Mouse (Mus musculus) CD8-positive naive resting alpha-beta T cell, adult 57 days (primary cell): Measurements from ENCODE around the gene Surf1. TPM values are rescaled to one million over a fixed set of nuclear protein-coding genes. Genes with fewer than 3 reads are reported as not detected.

Experiments
- total RNA-seq: library from RNA; stranded (reverse); gene quantifications from one replicate; pipeline ENCODE4 v1.2.4, GENCODE M21; 2023

Gene Surf1
- total RNA-seq: 52.4 TPM

GRCm38 (mm10) chr2:26915927-26916728 is at the start of gene Surf1, which contains the start of gene Surf2:
Gene Surf1 (minus strand): TSS chr2:26916530.
Gene Surf2 (plus strand): TSS chr2:26916367.

GRCm38 (mm10) chr2:26963923-26964723 is 47.8 kb upstream of the Surf1 start, which contains the start of gene Rexo4:
Gene Rexo4 (minus strand): TSS chr2:26964386.

GRCm38 (mm10) chr2:26933304-26934055 is 17.1 kb upstream of the Surf1 start, which contains the start of the genes Surf4 and Stkld1:
Gene Surf4 (minus strand): TSS chr2:26933928.
Gene Stkld1 (plus strand): TSS chr2:26934047.

GRCm38 (mm10) chr2:26910124-26910993 is 6.0 kb downstream of the Surf1 start, which contains the start of the genes Med22 and Rpl7a:
Gene Med22 (minus strand): TSS chr2:26910677.
Gene Rpl7a (plus strand): TSS chr2:26910764.

DNA sequence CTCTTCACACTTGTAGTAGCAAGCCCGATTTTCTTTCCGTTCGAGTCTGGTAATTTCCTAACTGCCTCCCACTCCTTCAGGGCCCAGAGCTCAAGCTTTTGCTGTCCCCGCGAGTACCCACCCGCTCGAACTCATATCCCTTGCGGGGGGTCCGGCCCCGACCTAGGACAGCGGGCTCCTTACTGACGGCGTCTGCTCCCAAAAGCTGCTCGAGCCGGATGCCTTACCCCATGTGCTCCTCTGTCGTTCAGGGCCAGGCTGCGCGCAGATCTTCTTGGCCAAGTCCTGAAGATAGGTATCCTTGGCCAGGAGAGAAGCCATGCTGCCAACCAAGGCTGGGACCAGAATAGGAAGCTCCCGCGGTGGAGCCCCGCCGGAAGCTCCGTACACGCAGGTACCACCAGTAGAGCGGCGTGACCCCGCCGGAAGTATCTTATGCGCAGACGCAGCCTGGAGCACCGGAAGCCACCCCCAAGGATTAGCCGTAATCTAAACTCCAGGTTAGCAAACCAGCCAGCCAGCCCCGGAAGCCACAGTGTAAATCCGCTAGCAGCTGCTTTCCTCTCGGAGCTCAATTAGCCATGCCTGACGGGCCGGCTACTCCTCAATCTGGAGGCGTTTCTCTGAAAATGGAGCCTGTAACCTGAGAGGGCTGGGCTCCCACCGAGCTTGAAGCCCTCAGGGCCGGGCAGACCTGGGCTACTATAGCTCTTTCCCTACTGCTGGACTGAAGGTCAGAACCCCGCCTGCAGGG is 13.7 kb downstream of the Surf1 start, which contains the start of gene Surf6:
Gene Surf6 (minus strand): TSS at position 413 of the 754 bp plus-strand sequence.

DNA sequence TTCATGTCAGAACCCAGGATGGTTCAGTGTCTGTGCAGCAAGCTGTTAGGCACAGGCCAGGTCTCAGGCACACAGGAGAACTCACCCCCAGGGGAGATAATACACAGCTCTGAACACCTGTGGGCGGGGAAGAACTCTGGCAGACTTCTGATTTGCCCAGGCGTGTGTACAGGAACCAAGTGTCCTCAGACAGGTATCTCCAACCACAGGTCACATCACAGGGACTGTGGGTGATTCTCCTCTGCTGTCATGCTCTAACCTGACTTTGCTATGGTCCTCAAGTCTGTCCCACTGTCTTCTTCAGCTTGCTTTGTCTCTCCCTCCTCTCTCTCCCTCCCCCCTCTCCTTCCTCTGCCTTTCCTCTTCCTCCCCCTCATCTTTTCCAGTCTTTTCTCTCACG is 51.5 kb downstream of the Surf1 start, which contains the start of gene Abo:
Gene Abo (minus strand): TSS at position 101 of the 400 bp plus-strand sequence.

Other genes with a start within 250 kb of the Surf1 start
- gene Lcn4, start 245.2 kb downstream of the Surf1 start, total RNA-seq: 38.4 TPM
- gene Abo, start 51.6 kb downstream of the Surf1 start, total RNA-seq: not detected
- gene Surf6, start 13.7 kb downstream of the Surf1 start, total RNA-seq: 56.4 TPM
- gene Med22, start 5.9 kb downstream of the Surf1 start, total RNA-seq: 16.5 TPM
- gene Rpl7a, start 5.8 kb downstream of the Surf1 start, total RNA-seq: 977 TPM
- gene Surf2, start 163 bp downstream of the Surf1 start, total RNA-seq: 55.3 TPM
- 67.4 TPM for gene Surf4, start 17.4 kb upstream of the Surf1 start, total RNA-seq
- not detected for gene Stkld1, start 17.5 kb upstream of the Surf1 start, total RNA-seq
- 57.3 TPM for gene Rexo4, start 47.9 kb upstream of the Surf1 start, total RNA-seq
- not detected for gene Adamts13, start 56.9 kb upstream of the Surf1 start, total RNA-seq
- gene Cacfd1, start 93.4 kb upstream of the Surf1 start, total RNA-seq: 27.3 TPM
- gene Slc2a6, start 111.5 kb upstream of the Surf1 start, total RNA-seq: 2.4 TPM
- not detected for gene Mymk, start 155.6 kb upstream of the Surf1 start, total RNA-seq
- 0.58 TPM for gene Adamtsl2, start 162.8 kb upstream of the Surf1 start, total RNA-seq
- gene Fam163b, start 226.0 kb upstream of the Surf1 start, total RNA-seq: not detected
- not detected for gene Dbh, start 248.7 kb upstream of the Surf1 start, total RNA-seq